Mouse (Mus musculus): Measurements from ENCODE around the gene Thada. TPM values are rescaled to one million over a fixed set of nuclear protein-coding genes. Genes with fewer than 3 reads are reported as not detected.

Gene Thada
- total and polyA plus RNA-seq, 3 experiments, result 17.3 to 26.7 (median 22.2) TPM

DNA sequence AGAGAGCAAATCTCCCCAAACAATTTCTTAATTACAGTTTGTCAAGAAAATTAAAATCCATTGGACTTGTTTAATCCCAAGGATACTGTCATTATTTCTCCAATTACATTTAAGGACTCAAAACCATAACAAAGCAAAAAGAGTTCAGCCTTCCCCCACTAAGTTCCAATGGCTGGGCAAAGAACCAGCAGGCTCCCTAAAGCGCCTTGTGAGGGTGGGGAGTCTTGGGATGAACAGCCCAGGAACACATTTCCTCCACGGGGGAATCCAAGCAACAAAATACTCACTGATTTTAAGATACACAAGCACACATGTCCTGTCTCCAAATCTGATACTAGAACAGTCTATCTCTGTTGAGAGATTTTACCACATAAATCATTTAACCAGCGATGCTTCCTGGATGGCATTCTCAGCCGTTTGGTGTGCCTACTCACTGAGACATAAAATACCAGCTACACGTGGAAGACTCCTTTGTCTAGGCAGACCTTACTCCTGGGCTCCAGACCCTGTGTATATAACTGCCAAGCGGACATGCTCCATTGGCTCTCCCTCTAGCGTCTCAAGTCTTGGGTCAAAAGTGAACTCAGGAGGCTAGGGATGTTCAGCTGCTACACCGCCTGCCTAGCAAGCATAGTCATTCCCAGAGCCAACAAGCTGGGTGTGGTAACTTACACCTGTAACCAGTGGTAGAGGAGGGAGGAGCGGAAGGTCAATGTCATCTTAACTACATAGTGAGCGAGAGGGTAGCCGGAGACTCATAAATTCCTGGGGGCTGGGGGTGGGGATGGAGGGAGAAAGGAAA is 97.6 kb downstream of the Thada start:
- Histone ChIP-seq H3K79me2 (replicated peaks; ENCODE audit: control insufficient read depth, extremely low read depth, insufficient read depth, poor library complexity, severe bottlenecking) (no peaks in the 10 kb centered on the region), H3K4me3 (replicated peaks in 1 of 3; ENCODE audit: low read depth in 2 of 3, low read length in 2 of 3, poor library complexity in 1 of 3) (no peak overlapping the region), H3K27me3 (replicated peaks) (no peaks in the 10 kb centered on the region), H3K9ac (ENCODE audit: insufficient read depth, low read depth) (no peak overlapping the region), H3K4me1 (ENCODE audit: control insufficient read depth in 1 of 2, insufficient read depth in 2 of 2) (peaks cover 0 to 21% of the 10 kb centered on the region in 2 experiments; a peak in 2 of 4 replicates), H3K9me3 (replicated peaks; ENCODE audit: low read length) (no peaks in the 10 kb centered on the region), H3K27ac (ENCODE audit: insufficient read depth, low read depth) (no peak overlapping the region), H3K36me3 (replicated peaks in 1 of 2; ENCODE audit: control insufficient read depth in 1 of 2, insufficient read depth in 1 of 2, low read length in 1 of 2) (peaks cover 27 to 68% of the 10 kb centered on the region in 2 experiments), H3K4me2 (ENCODE audit: insufficient read depth, low read depth, poor library complexity, severe bottlenecking) (no peak overlapping the region)
- TF ChIP-seq MAFK (IDR thresholded peaks at IDR 0.05; ENCODE audit: insufficient replicate concordance, low read length) (no peak), EP300 (IDR thresholded peaks at IDR 0.05; ENCODE audit: low read length) (no peak), ZC3H11A (IDR thresholded peaks at IDR 0.05; ENCODE audit: low read depth, low read length) (no peak), NRF1 (IDR thresholded peaks at IDR 0.05; ENCODE audit: low read depth, low read length) (no peak), GABPA (IDR thresholded peaks at IDR 0.05; ENCODE audit: insufficient replicate concordance, low read depth, low read length) (no peak), NELFE (IDR thresholded peaks at IDR 0.05; ENCODE audit: low read depth, low read length) (no peak), JUND (conservative IDR thresholded peaks at IDR 0.05; ENCODE audit: low read depth, low read length) (no peak), JUN (IDR thresholded peaks at IDR 0.05; ENCODE audit: insufficient read depth, low read depth, low read length) (no peak)
- dilution Hi-C loops (cut with MboI; ENCODE audit: extremely low pct_ligation_motif_present, extremely low pct_unique_long_range_greater_than_20kb, low sequenced_read_pairs) (no loop called here), in situ Hi-C loops (cut with MboI; ENCODE audit: low pct_ligation_motif_present, low pct_unique_long_range_greater_than_20kb, low sequenced_read_pairs) (no loop called here)
- no peak for DNase-seq (ENCODE audit: extremely low read depth)

DNA sequence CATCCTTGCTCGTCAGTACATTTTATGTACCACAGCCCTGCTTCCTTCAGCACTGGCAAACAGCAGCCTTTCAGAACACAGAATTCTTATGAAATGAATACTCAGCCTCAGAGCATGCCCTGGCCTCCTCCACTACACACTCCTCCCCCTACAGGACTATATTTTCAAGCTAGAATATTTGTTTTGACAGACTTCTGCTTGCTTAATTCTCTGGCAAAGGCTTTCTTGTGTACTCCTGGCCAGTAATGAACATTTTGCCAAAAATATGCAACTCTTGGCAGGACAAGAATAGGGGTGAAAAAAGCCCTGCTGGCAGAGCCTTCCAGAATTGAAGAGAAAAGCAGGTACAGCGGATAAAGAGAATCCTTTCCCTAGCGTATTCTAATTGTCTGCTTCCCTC is 98.3 kb downstream of the Thada start:
- Histone ChIP-seq H3K36me3 (replicated peaks in 1 of 2; ENCODE audit: control insufficient read depth in 1 of 2, insufficient read depth in 1 of 2, low read length in 1 of 2) (peaks cover 26 to 71% of the 10 kb centered on the region in 2 experiments), H3K4me1 (ENCODE audit: control insufficient read depth in 1 of 2, insufficient read depth in 2 of 2) (peaks cover 0 to 21% of the 10 kb centered on the region in 2 experiments; a peak in 2 of 4 replicates), H3K4me3 (replicated peaks in 1 of 3; ENCODE audit: low read depth in 2 of 3, low read length in 2 of 3, poor library complexity in 1 of 3) (no peak overlapping the region), H3K4me2 (ENCODE audit: insufficient read depth, low read depth, poor library complexity, severe bottlenecking) (no peak overlapping the region), H3K9ac (ENCODE audit: insufficient read depth, low read depth) (no peak overlapping the region), H3K9me3 (replicated peaks; ENCODE audit: low read length) (no peaks in the 10 kb centered on the region), H3K79me2 (replicated peaks; ENCODE audit: control insufficient read depth, extremely low read depth, insufficient read depth, poor library complexity, severe bottlenecking) (no peaks in the 10 kb centered on the region), H3K27ac (ENCODE audit: insufficient read depth, low read depth) (no peak overlapping the region), H3K27me3 (replicated peaks) (no peaks in the 10 kb centered on the region)
- in situ Hi-C loops (cut with MboI; ENCODE audit: low pct_ligation_motif_present, low pct_unique_long_range_greater_than_20kb, low sequenced_read_pairs), result no loop called here
- TF ChIP-seq ZNF384 (IDR thresholded peaks at IDR 0.05; ENCODE audit: low read depth, low read length) (no peak), MYC (IDR thresholded peaks at IDR 0.05; ENCODE audit: low read depth, low read length) (no peak), IRF4 (IDR thresholded peaks at IDR 0.05; ENCODE audit: low read depth, low read length) (no peak), BHLHE40 (IDR thresholded peaks at IDR 0.05; ENCODE audit: low read depth, low read length) (no peak), JUND (conservative IDR thresholded peaks at IDR 0.05; ENCODE audit: low read depth, low read length) (no peak), POLR2AphosphoS2 (IDR thresholded peaks at IDR 0.05; ENCODE audit: low read depth, low read length) (no peak), SMC3 (IDR thresholded peaks at IDR 0.05; ENCODE audit: low read depth, low read length) (no peak), NELFE (IDR thresholded peaks at IDR 0.05; ENCODE audit: low read depth, low read length) (no peak)
- no peak for DNase-seq (ENCODE audit: extremely low read depth)
- dilution Hi-C loops (cut with MboI; ENCODE audit: extremely low pct_ligation_motif_present, extremely low pct_unique_long_range_greater_than_20kb, low sequenced_read_pairs), result no loop called here

Measured in CH12.LX (cell line).